Mouse (Mus musculus) CH12.LX (cell line): Measurements from ENCODE around the gene H2-Oa. TPM values are rescaled to one million over a fixed set of nuclear protein-coding genes. Genes with fewer than 3 reads are reported as not detected.
A peak's percentile ranks its signal among the peaks of the same experiment; 100 is the strongest.

Experiments used
- DNase-seq: peaks from one replicate; pipeline ENCODE4 v3.0.0-alpha.2; 2013; ENCODE audit errors: extremely low read depth
- H3K27ac ChIP-seq: 2 replicates; pipeline ENCODE4 v1.5.1; 2012; ENCODE audit warnings: low read depth, mild to moderate bottlenecking, control low read depth, moderate library complexity; ENCODE audit not compliant: insufficient read depth
- H3K27me3 ChIP-seq: replicated peaks from 2 replicates; pipeline ENCODE3; 2012; ENCODE audit warnings: inconsistent platforms
- H3K36me3 ChIP-seq, 2 experiments: replicated peaks in 1 of 2; 2 replicates each; pipeline versions ENCODE3 to v1.6.1; 2012; ENCODE audit warnings: inconsistent platforms in 1 of 2, low read length in 1 of 2, mild to moderate bottlenecking in 1 of 2, mixed read lengths in 1 of 2, moderate library complexity in 1 of 2; ENCODE audit not compliant: control insufficient read depth in 1 of 2, insufficient read depth in 1 of 2
- H3K4me1 ChIP-seq, 2 experiments: 2 replicates each; pipeline ENCODE4 v1.6.1; 2012; ENCODE audit warnings: inconsistent platforms in 1 of 2, moderate library complexity in 1 of 2; ENCODE audit not compliant: insufficient read depth in 2 of 2, control insufficient read depth in 1 of 2
- H3K4me2 ChIP-seq: 2 replicates; pipeline ENCODE4 v1.6.1; 2012; ENCODE audit warnings: low read depth, mild to moderate bottlenecking, control low read depth; ENCODE audit not compliant: poor library complexity, insufficient read depth, severe bottlenecking
- H3K4me3 ChIP-seq, 3 experiments: fragments of 150-350 bp in 1 of 3; sonication (generic) in 1 of 3; replicated peaks in 1 of 3; 2 replicates each; pipeline versions ENCODE3 to v1.5.1; 2011 to 2012; ENCODE audit warnings: low read depth in 2 of 3, low read length in 2 of 3, mild to moderate bottlenecking in 2 of 3, moderate library complexity in 2 of 3, control low read depth in 1 of 3, improper control_type of control experiment in 1 of 3, inconsistent platforms in 1 of 3, mixed read lengths in 1 of 3; ENCODE audit not compliant: poor library complexity in 1 of 3
- H3K79me2 ChIP-seq: replicated peaks from 2 replicates; pipeline ENCODE4 v1.6.1; 2012; ENCODE audit warnings: mild to moderate bottlenecking, moderate library complexity; ENCODE audit not compliant: control insufficient read depth, poor library complexity, insufficient read depth, severe bottlenecking; ENCODE audit errors: extremely low read depth
- H3K9ac ChIP-seq: 2 replicates; pipeline ENCODE4 v1.6.1; 2012; ENCODE audit warnings: low read depth, mild to moderate bottlenecking, control low read depth, moderate library complexity; ENCODE audit not compliant: insufficient read depth
- H3K9me3 ChIP-seq: replicated peaks from 2 replicates; pipeline ENCODE3; 2012; ENCODE audit warnings: low read length, inconsistent platforms, mixed read lengths
- BHLHE40 ChIP-seq: IDR thresholded peaks from 2 replicates; pipeline ENCODE4 v1.6.1; 2011; ENCODE audit warnings: mild to moderate bottlenecking, low read depth, low read length, improper control_type of control experiment
- CTCF ChIP-seq, 2 experiments: IDR thresholded peaks in 1 of 2; conservative IDR thresholded peaks in 1 of 2; 2 replicates each; pipeline ENCODE4 v1.5.1; 2011 to 2012; ENCODE audit warnings: low read depth in 2 of 2, low read length in 2 of 2, improper control_type of control experiment in 1 of 2, inconsistent platforms in 1 of 2, mild to moderate bottlenecking in 1 of 2, moderate library complexity in 1 of 2
- E2F4 ChIP-seq: IDR thresholded peaks from 2 replicates; pipeline ENCODE4 v1.6.1; 2011; ENCODE audit warnings: low read depth, low read length, improper control_type of control experiment; ENCODE audit not compliant: insufficient replicate concordance
- EP300 ChIP-seq: IDR thresholded peaks from 2 replicates; pipeline ENCODE4 v1.6.1; 2011; ENCODE audit warnings: low read length, improper control_type of control experiment
- HCFC1 ChIP-seq: IDR thresholded peaks from 2 replicates; pipeline ENCODE4 v1.6.1; 2012; ENCODE audit warnings: low read depth, mild to moderate bottlenecking, inconsistent platforms, low read length, improper control_type of control experiment
- IRF4 ChIP-seq: IDR thresholded peaks from 2 replicates; pipeline ENCODE4 v1.6.1; 2014; ENCODE audit warnings: low read depth, mild to moderate bottlenecking, inconsistent platforms, low read length, improper control_type of control experiment
- JUN ChIP-seq: IDR thresholded peaks from 2 replicates; pipeline ENCODE4 v1.6.1; 2011; ENCODE audit warnings: low read depth, mild to moderate bottlenecking, low read length, improper control_type of control experiment, moderate library complexity; ENCODE audit not compliant: insufficient read depth
- KAT2A ChIP-seq: IDR thresholded peaks from 2 replicates; pipeline ENCODE4 v1.6.1; 2012; ENCODE audit warnings: low read length, improper control_type of control experiment, inconsistent platforms; ENCODE audit not compliant: insufficient replicate concordance
- MAFK ChIP-seq: IDR thresholded peaks from 2 replicates; pipeline ENCODE4 v1.6.1; 2011; ENCODE audit warnings: low read length, improper control_type of control experiment; ENCODE audit not compliant: insufficient replicate concordance
- MAX ChIP-seq: IDR thresholded peaks from 2 replicates; pipeline ENCODE4 v1.6.1; 2011; ENCODE audit warnings: low read length, improper control_type of control experiment
- MAZ ChIP-seq: IDR thresholded peaks from 2 replicates; pipeline ENCODE4 v1.6.1; 2012; ENCODE audit warnings: low read depth, mild to moderate bottlenecking, inconsistent platforms, low read length, improper control_type of control experiment, moderate library complexity
- MEF2A ChIP-seq: IDR thresholded peaks from 2 replicates; pipeline ENCODE4 v1.6.1; 2014; ENCODE audit warnings: low read depth, mild to moderate bottlenecking, inconsistent platforms, low read length, improper control_type of control experiment, borderline replicate concordance
- MYC ChIP-seq: IDR thresholded peaks from 2 replicates; pipeline ENCODE4 v1.6.1; 2011; ENCODE audit warnings: low read depth, mild to moderate bottlenecking, improper control_type of control experiment, low read length
- NELFE ChIP-seq: IDR thresholded peaks from 2 replicates; pipeline ENCODE4 v1.6.1; 2011; ENCODE audit warnings: low read depth, low read length, improper control_type of control experiment
- NRF1 ChIP-seq: IDR thresholded peaks from 2 replicates; pipeline ENCODE4 v1.6.1; 2014; ENCODE audit warnings: low read depth, mild to moderate bottlenecking, inconsistent platforms, low read length, improper control_type of control experiment, moderate library complexity
- POLR2A ChIP-seq: IDR thresholded peaks from 2 replicates; pipeline ENCODE4 v1.6.1; 2011; ENCODE audit warnings: low read depth, mild to moderate bottlenecking, improper control_type of control experiment, low read length
- POLR2AphosphoS2 ChIP-seq: IDR thresholded peaks from 2 replicates; pipeline ENCODE4 v1.6.1; 2011; ENCODE audit warnings: low read depth, low read length, improper control_type of control experiment
- RAD21 ChIP-seq: IDR thresholded peaks from 2 replicates; pipeline ENCODE4 v1.6.1; 2011; ENCODE audit warnings: low read depth, mild to moderate bottlenecking, low read length, improper control_type of control experiment, moderate library complexity
- RCOR1 ChIP-seq: conservative IDR thresholded peaks from 2 replicates; pipeline ENCODE4 v1.6.1; 2012; ENCODE audit warnings: low read depth, mild to moderate bottlenecking, inconsistent platforms, low read length, improper control_type of control experiment
- SIN3A ChIP-seq: IDR thresholded peaks from 2 replicates; pipeline ENCODE4 v1.6.1; 2012; ENCODE audit warnings: low read length, improper control_type of control experiment, inconsistent platforms
- SMC3 ChIP-seq: IDR thresholded peaks from 2 replicates; pipeline ENCODE4 v1.6.1; 2011; ENCODE audit warnings: low read depth, low read length, improper control_type of control experiment
- TBP ChIP-seq: conservative IDR thresholded peaks from 2 replicates; pipeline ENCODE4 v1.6.1; 2011; ENCODE audit warnings: low read depth, low read length, improper control_type of control experiment
- TCF12 ChIP-seq: IDR thresholded peaks from 2 replicates; pipeline ENCODE4 v1.6.1; 2014; ENCODE audit warnings: low read depth, mild to moderate bottlenecking, inconsistent platforms, low read length, improper control_type of control experiment
- USF1 ChIP-seq: IDR thresholded peaks from 2 replicates; pipeline ENCODE4 v1.6.1; 2014; ENCODE audit warnings: low read depth, mild to moderate bottlenecking, inconsistent platforms, low read length, improper control_type of control experiment
- ZKSCAN1 ChIP-seq: IDR thresholded peaks from 2 replicates; pipeline ENCODE4 v1.6.1; 2012; ENCODE audit warnings: low read depth, inconsistent platforms, low read length, improper control_type of control experiment, borderline replicate concordance
- ZMIZ1 ChIP-seq: IDR thresholded peaks from 2 replicates; pipeline ENCODE4 v1.6.1; 2012; ENCODE audit warnings: low read depth, mild to moderate bottlenecking, inconsistent platforms, low read length, improper control_type of control experiment
- dilution Hi-C: fragments of 300-500 bp; cut with MboI; formaldehyde crosslinking; loops from 2 replicates; pipeline ENCODE4 v1.14.3; 2020; ENCODE audit warnings: low sequenced_read_pairs; ENCODE audit not compliant: extremely low pct_unique_long_range_greater_than_20kb, extremely low pct_ligation_motif_present
- in situ Hi-C: fragments of 300-500 bp; cut with MboI; formaldehyde crosslinking; loops from 3 replicates; pipeline ENCODE4 v1.14.3; 2019; ENCODE audit warnings: low sequenced_read_pairs, low pct_ligation_motif_present, low pct_unique_long_range_greater_than_20kb, mixed read lengths
- polyA plus RNA-seq: library from polyadenylated mRNA; unstranded; fragments of >175 nt; gene quantifications from 2 replicates; pipeline ENCODE4 v1.2.1, GENCODE M21; 2012; ENCODE audit warnings: low read depth; ENCODE audit not compliant: insufficient read length
- total RNA-seq, 2 experiments: library from RNA; depleted of rRNA; stranded (reverse); fragments of 300-350 nt in 1 of 2; fragments of >200 nt in 1 of 2; gene quantifications; 2 replicates each; pipeline ENCODE4 v1.2.3; 2012 to 2014

Gene H2-Oa
- total and polyA plus RNA-seq, 3 experiments, result 21.5 to 42.7 (median 40.4) TPM

DNA sequence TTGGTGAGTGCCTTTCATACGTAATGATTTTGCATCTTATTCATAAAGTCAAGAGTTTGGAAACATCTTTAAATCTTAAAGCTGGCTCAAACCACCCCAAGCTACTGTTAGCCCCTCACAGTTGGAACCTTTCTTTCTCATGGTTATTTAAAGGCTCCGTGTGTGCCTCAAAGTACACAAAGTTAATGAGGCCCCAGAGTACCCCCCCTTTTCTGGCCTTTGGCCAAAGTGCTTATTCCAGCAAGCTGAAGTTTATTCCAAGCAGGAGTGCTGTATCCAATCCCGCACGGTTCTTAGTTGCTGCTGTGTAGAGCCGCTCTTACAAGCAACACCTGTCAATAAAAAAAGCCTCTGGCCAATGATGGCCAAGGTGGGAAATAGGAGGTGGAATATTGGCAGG, 7.4 kb downstream of the H2-Oa start:
- DNase-seq, result no peak
- in situ Hi-C loops (no loop called here), dilution Hi-C loops (no loop called here)
- Histone ChIP-seq H3K4me3 (no peak overlapping the region), H3K27me3 (no peaks in the 10 kb centered on the region), H3K27ac (no peak overlapping the region), H3K9me3 (peaks cover under 1% of the 10 kb centered on the region), H3K4me1 (peaks cover 17 to 57% of the 10 kb centered on the region in 2 experiments), H3K4me2 (no peak overlapping the region), H3K79me2 (no peaks in the 10 kb centered on the region), H3K36me3 (peaks cover 0 to 17% of the 10 kb centered on the region in 2 experiments), H3K9ac (no peak overlapping the region)
- TF ChIP-seq NRF1 (no peak), IRF4 (no peak), BHLHE40 (no peak), SMC3 (no peak), KAT2A (no peak), NELFE (no peak)

DNA sequence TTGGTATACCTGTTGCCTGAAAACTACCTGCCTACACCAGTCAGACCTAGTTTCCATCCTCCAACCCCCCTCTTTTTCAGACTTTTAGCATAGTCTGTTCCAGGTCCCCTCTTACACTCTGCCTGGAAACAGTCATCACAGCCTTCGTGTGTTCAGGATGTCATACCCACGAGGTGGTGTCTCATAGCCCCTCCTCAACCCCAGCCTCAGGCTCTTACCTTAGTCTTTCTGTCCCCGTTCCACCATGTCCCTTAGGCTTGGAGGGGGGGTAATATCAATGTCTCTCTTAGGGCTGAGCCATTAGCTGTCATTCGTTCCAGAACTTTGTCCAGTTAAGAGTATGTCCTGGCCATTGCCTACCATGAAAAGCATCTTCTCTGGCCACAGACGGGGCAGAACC, 9.0 kb downstream of the H2-Oa start:
- no peaks in the 10 kb centered on the region for H3K79me2 ChIP-seq
- no peak overlapping the region for H3K9ac ChIP-seq
- in situ Hi-C loops, result no loop called here
- TF ChIP-seq POLR2A, result no peak
- H3K36me3 ChIP-seq, result peaks cover 0 to under 1% of the 10 kb centered on the region in 2 experiments
- DNase-seq, result no peak
- no peak overlapping the region for H3K4me2 ChIP-seq
- peak overlapping the region in 1 of 3 experiments; percentile 57 for H3K4me3 ChIP-seq
- dilution Hi-C loops, result no loop called here
- no peaks in the 10 kb centered on the region for H3K27me3 ChIP-seq
- H3K9me3 ChIP-seq, result peaks cover 4% of the 10 kb centered on the region
- H3K27ac ChIP-seq, result no peak overlapping the region
- peaks cover 17 to 65% of the 10 kb centered on the region in 2 experiments for H3K4me1 ChIP-seq

GRCm38 (mm10) chr17:34101604-34102032, 9.5 kb downstream of the H2-Oa start:
- H3K27ac ChIP-seq, result peak overlapping the region; percentile 76
- TF ChIP-seq JUN (no peak), HCFC1 (no peak), RCOR1 (no peak), TBP (no peak), EP300 (peak; percentile 87), ZMIZ1 (no peak), MAX (peak; percentile 33; the same call in 1 of the 2 replicates), SMC3 (peak; percentile 76), SIN3A (peak; percentile 58), E2F4 (no peak), NRF1 (no peak), RAD21 (peak; percentile 55), KAT2A (no peak), IRF4 (peak; percentile 95), MYC (0 out of 2 replicates have a peak, but pooled peaks have one; percentile 10), MAFK (peak; percentile 90), ZKSCAN1 (no peak), MEF2A (peak; percentile 50), MAZ (0 out of 2 replicates have a peak, but pooled peaks have one; percentile 41), CTCF (conservative IDR thresholded peaks at IDR 0.05 in 1 of 2, IDR thresholded peaks at IDR 0.05 in 1 of 2; ENCODE audit: low read depth in 2 of 2, low read length in 2 of 2) (peak; percentile 84 to 89), USF1 (no peak), POLR2AphosphoS2 (no peak), TCF12 (peak; percentile 32; the same call in 1 of the 2 replicates)

More at GRCm38 (mm10) chr17:34101604-34102032, 9.5 kb downstream of the H2-Oa start:
- peak overlapping the region; percentile 28 to 68 (median 57) for H3K4me3 ChIP-seq
- dilution Hi-C loops, result no loop called here
- DNase-seq, result peak; percentile 96
- H3K36me3 ChIP-seq, result no peaks in the 10 kb centered on the region
- peak overlapping the region; percentile 94; the same call in 1 of the 2 replicates for H3K4me2 ChIP-seq
- H3K9me3 ChIP-seq, result peaks cover 4% of the 10 kb centered on the region
- H3K79me2 ChIP-seq, result no peaks in the 10 kb centered on the region
- H3K4me1 ChIP-seq, result peaks cover 17 to 63% of the 10 kb centered on the region in 2 experiments
- H3K27me3 ChIP-seq, result no peaks in the 10 kb centered on the region
- in situ Hi-C loops, result no loop called here
- peak overlapping the region; percentile 68 for H3K9ac ChIP-seq
